In genomic region chr2:58175392-58176291, GRCm38 (mm10) we compare ENCODE assay signal across 9 mouse cellular contexts. TPM values are rescaled to one million over a fixed set of nuclear protein-coding genes. Genes with fewer than 3 reads are reported as not detected.
DNase-seq lines count a peak whose midpoint lies in the region; ATAC-seq and TF ChIP-seq lines count a peak whose summit lies in the region.
"Had no signal": no experiment of that assay in that cellular context is flagged by ENCODE, and none has a peak within 500 bp of the region (broad histone marks: within the 10 kb centered on the region; RNA-seq: fewer than 3 reads in every experiment).

No protein-coding gene starts in this region.

- ATAC-seq in midbrain, postnatal 0 days (ENCODE audit: low FRiP score), result no peak
- ATAC-seq in liver, embryonic 12.5 days, result no peak

- H3K27me3 ChIP-seq in cerebellum, adult 2 months (ENCODE audit: control insufficient read depth, insufficient read depth, low read length), result no peaks in the 10 kb centered on the region
- no peaks in the 10 kb centered on the region for H3K27me3 ChIP-seq in midbrain, postnatal 0 days (ENCODE audit: insufficient read depth, low read length)
- H3K27me3 ChIP-seq in liver, embryonic 12.5 days (replicated peaks), result no peaks in the 10 kb centered on the region
- H3K27me3 ChIP-seq: megakaryocyte, embryonic 14.5 days had no signal

- no peak overlapping the region for H3K4me2 ChIP-seq in midbrain, postnatal 0 days (ENCODE audit: low read depth, low read length, poor library complexity, severe bottlenecking)
- H3K4me2 ChIP-seq in liver, embryonic 12.5 days, result no peak overlapping the region

- H3K36me3 ChIP-seq in midbrain, postnatal 0 days (ENCODE audit: insufficient read depth, low read length), result no peaks in the 10 kb centered on the region
- H3K36me3 ChIP-seq in liver, embryonic 12.5 days, result no peaks in the 10 kb centered on the region

- H3K27ac ChIP-seq in left cerebral cortex, adult 2 months, result no peak overlapping the region
- H3K27ac ChIP-seq in cerebellum, adult 2 months (ENCODE audit: insufficient read depth, low read length), result peak overlapping the region; percentile 33; the same call in 1 of the 2 replicates
- H3K27ac ChIP-seq in midbrain, postnatal 0 days (ENCODE audit: low read depth, low read length), result no peak overlapping the region
- no peak overlapping the region for H3K27ac ChIP-seq in liver, embryonic 12.5 days

- TF ChIP-seq CTCF in left cerebral cortex, adult 2 months (IDR thresholded peaks at IDR 0.05), result no peak
- no peak for TF ChIP-seq CTCF in cerebellum, adult 2 months (IDR thresholded peaks at IDR 0.05; ENCODE audit: borderline replicate concordance, insufficient read depth, low read depth, low read length)
- no peak for TF ChIP-seq CTCF in midbrain, postnatal 0 days (IDR thresholded peaks at IDR 0.05)

- peak; percentile 11 for DNase-seq in left cerebral cortex, postnatal 4 days
- no peak for DNase-seq in left cerebral cortex, adult 2 months (ENCODE audit: extremely low spot score in 1 of 2, low spot score in 2 of 2)
- DNase-seq in cerebellum, adult 2 months, result peak; percentile 69 to 83
- peak; percentile 72 for DNase-seq in heart, postnatal 4 days
- peak; percentile 58 for DNase-seq in lung, postnatal 25 days (ENCODE audit: low spot score)
- DNase-seq in thymus, postnatal 25 days, result no peak
- DNase-seq in midbrain, postnatal 0 days (ENCODE audit: low spot score), result no peak

- H3K9ac ChIP-seq in midbrain, postnatal 0 days (replicated peaks; ENCODE audit: low read length, poor library complexity, severe bottlenecking), result no peak overlapping the region
- H3K9ac ChIP-seq in liver, embryonic 12.5 days, result no peak overlapping the region

- TF ChIP-seq POLR2A in cerebellum, adult 2 months (IDR thresholded peaks at IDR 0.05; ENCODE audit: borderline replicate concordance, insufficient read depth, low read length), result no peak

- 30% methylated on average over 8 of the region's 8 CpGs for WGBS in cerebellum, adult 2 months
- WGBS in midbrain, postnatal 0 days, result 85% methylated on average over 8 of the region's 8 CpGs
- WGBS in liver, embryonic 12.5 days (ENCODE audit: insufficient replicate concordance), result 74% methylated on average over 8 of the region's 8 CpGs

- no peaks in the 10 kb centered on the region for H3K9me3 ChIP-seq in midbrain, postnatal 0 days (ENCODE audit: low read length)
- H3K9me3 ChIP-seq in liver, embryonic 12.5 days (replicated peaks), result no peaks in the 10 kb centered on the region
- H3K9me3 ChIP-seq: megakaryocyte, embryonic 14.5 days had no signal

- H3K4me3 ChIP-seq in left cerebral cortex, adult 2 months, result no peak overlapping the region
- no peak overlapping the region for H3K4me3 ChIP-seq in cerebellum, adult 2 months (replicated peaks; ENCODE audit: insufficient read depth, low read depth, low read length)
- H3K4me3 ChIP-seq in midbrain, postnatal 0 days (ENCODE audit: low read depth, low read length), result no peak overlapping the region
- H3K4me3 ChIP-seq in liver, embryonic 12.5 days, result no peak overlapping the region
- H3K4me3 ChIP-seq: megakaryocyte, embryonic 14.5 days had no signal

- intact Hi-C loops in left cerebral cortex, postnatal 4 days (cut with DNase I), result no loop called here
- intact Hi-C loops in left cerebral cortex, adult 2 months (cut with DNase I), result no loop called here

- peaks cover 13% of the 10 kb centered on the region; the same call in 1 of the 2 replicates for H3K4me1 ChIP-seq in cerebellum, adult 2 months (ENCODE audit: control insufficient read depth, insufficient read depth, low read length)
- H3K4me1 ChIP-seq in midbrain, postnatal 0 days (ENCODE audit: insufficient read depth, low read length), result no peaks in the 10 kb centered on the region
- H3K4me1 ChIP-seq in liver, embryonic 12.5 days, result no peaks in the 10 kb centered on the region

RNA-seq across cellular contexts. Expression of gene Cytip, which starts 19.7 kb away (rescaled TPM):
- under 1 TPM; 0.64 to 0.91 TPM for total RNA-seq in left cerebral cortex, postnatal 4 days (2021)
- under 1 TPM in 1 of 2 experiments, not detected in 1; 0.20 TPM for total RNA-seq in left cerebral cortex, adult 2 months (2021)
- 0.38 and 0.40 TPM in 2 replicates for polyA plus RNA-seq in cerebellum, adult 2 months (2012; rRNA removed)
- total RNA-seq in heart, postnatal 4 days (2021), result 1 to 10 TPM in 1 of 2 experiments, under 1 TPM in 1; 0.97 to 1.2 TPM
- total RNA-seq in midbrain, postnatal 0 days (2014; rRNA removed), result 0.11 TPM in 1 of 2 replicates, not detected in the other
- polyA plus RNA-seq in midbrain, postnatal 0 days (2015; fragmentation: Nextera tagmentation; extraction: Ambion mirVana), result 0.21 TPM in 1 of 2 replicates, not detected in the other
- 1.9 and 2.2 TPM in 2 replicates for polyA plus RNA-seq in liver, embryonic 12.5 days (2016; fragmentation: Nextera tagmentation; extraction: Ambion mirVana)

Comparison
In these comparisons a context has a peak if more than half of its experiments do, and no peak if none do; other contexts are left out.
1. DNase-seq: peak in left cerebral cortex, postnatal 4 days (single experiment), cerebellum, adult 2 months (2 of 2), heart, postnatal 4 days (single experiment) and lung, postnatal 25 days (single experiment); none in left cerebral cortex, adult 2 months (0 of 2), thymus, postnatal 25 days (single experiment) and midbrain, postnatal 0 days (single experiment).